Mouse (Mus musculus) embryonic facial prominence, embryonic 14.5 days (tissue): Measurements from ENCODE around the gene 2310039H08Rik. TPM values are rescaled to one million over a fixed set of nuclear protein-coding genes. Genes with fewer than 3 reads are reported as not detected.
A peak's percentile ranks its signal among the peaks of the same experiment; 100 is the strongest.

Experiments used
- ATAC-seq: fragments of 200-750 bp; cut with Nextera tagmentation; 2 replicates; pipeline ENCODE4 v1.8.0; 2017; ENCODE audit warnings: low read depth, moderate number of reproducible peaks, moderate TSS enrichment
- DNase-seq: peaks from one replicate; pipeline ENCODE4 v3.0.0-alpha.2; 2015; ENCODE audit warnings: low spot score
- H3K27ac ChIP-seq: fragments of 300-500 bp; sonication (generic); replicated peaks from 2 replicates; pipeline ENCODE4 v1.5.1; 2014; ENCODE audit warnings: low read depth, mild to moderate bottlenecking, low read length, moderate library complexity
- H3K27me3 ChIP-seq: fragments of 300-500 bp; sonication (generic); replicated peaks from 2 replicates; pipeline ENCODE4 v1.6.1; 2014; ENCODE audit warnings: low read length; ENCODE audit not compliant: control insufficient read depth, insufficient read depth
- H3K36me3 ChIP-seq: fragments of 300-500 bp; sonication (generic); 2 replicates; pipeline ENCODE4 v1.6.1; 2014; ENCODE audit warnings: low read length, mixed read lengths; ENCODE audit not compliant: control insufficient read depth, insufficient read depth
- H3K4me1 ChIP-seq: fragments of 300-500 bp; sonication (generic); 2 replicates; pipeline ENCODE4 v1.6.1; 2014; ENCODE audit warnings: antibody characterized with exemption, low read length; ENCODE audit not compliant: control insufficient read depth, insufficient read depth
- H3K4me2 ChIP-seq: fragments of 300-500 bp; sonication (generic); 2 replicates; pipeline ENCODE4 v1.6.1; 2014; ENCODE audit warnings: low read depth, mild to moderate bottlenecking, low read length, moderate library complexity, mixed read lengths
- H3K4me3 ChIP-seq: fragments of 300-500 bp; sonication (generic); 2 replicates; pipeline ENCODE4 v1.5.1; 2014; ENCODE audit warnings: low read depth, mild to moderate bottlenecking, low read length
- H3K9ac ChIP-seq: fragments of 300-500 bp; sonication (generic); 2 replicates; pipeline ENCODE4 v1.6.1; 2014; ENCODE audit warnings: low read depth, mild to moderate bottlenecking, low read length, moderate library complexity, mixed read lengths
- H3K9me3 ChIP-seq: fragments of 300-500 bp; sonication (generic); 2 replicates; pipeline ENCODE4 v1.6.1; 2016; ENCODE audit warnings: low read length; ENCODE audit not compliant: control insufficient read depth
- WGBS: fragments of 180-500 bp; shearing (Covaris S2); extraction: QIAGEN DNeasy Blood & Tissue Kit; methylation state at CpG from one replicate; pipeline ENCODE4 v1.1.7; 2014; 5-methylcytosine and 5-hydroxymethylcytosine counted together
- polyA plus RNA-seq: library from polyadenylated mRNA; unstranded; fragments of >200 nt; fragmentation: Nextera tagmentation; extraction: Ambion mirVana; gene quantifications from 2 replicates; pipeline ENCODE4 v1.2.1, GENCODE M21; 2014

The 2310039H08Rik gene
- polyA plus RNA-seq, 1 experiment from 2014 or later = 86.2 TPM

GRCm38 (mm10) chr17:46771025-46771424 lies 1.4 kb upstream of the 2310039H08Rik start:
- Histone ChIP-seq H3K4me1 (no peaks in the 10 kb centered on the region), H3K4me2 (no peak overlapping the region), H3K36me3 (peaks cover 16% of the 10 kb centered on the region), H3K27ac (no peak overlapping the region), H3K27me3 (no peaks in the 10 kb centered on the region), H3K9me3 (no peaks in the 10 kb centered on the region), H3K4me3 (no peak overlapping the region), H3K9ac (no peak overlapping the region)
- 77% methylated on average over 4 of the region's 4 CpGs for WGBS
- ATAC-seq (no peak), DNase-seq (no peak)

- peak overlapping the region; percentile 78 for H3K27ac ChIP-seq
- WGBS = 68% methylated on average over 17 of the region's 17 CpGs
- H3K9me3 ChIP-seq = no peaks in the 10 kb centered on the region
- peaks cover 22% of the 10 kb centered on the region for H3K36me3 ChIP-seq
- peak overlapping the region; percentile 84 for H3K4me2 ChIP-seq
- no peaks in the 10 kb centered on the region for H3K27me3 ChIP-seq
- no peaks in the 10 kb centered on the region for H3K4me1 ChIP-seq
- peak overlapping the region; percentile 83 for H3K9ac ChIP-seq
- H3K4me3 ChIP-seq = peak overlapping the region; percentile 88
- no peak for DNase-seq
- ATAC-seq = no peak
These were observed 819 bp upstream of the 2310039H08Rik start for GRCm38 (mm10) chr17:46771616-46772015.

GRCm38 (mm10) chr17:46772038-46772403 lies 414 bp upstream of the 2310039H08Rik start:
- Histone ChIP-seq H3K4me2 (peak overlapping the region; percentile 84), H3K9me3 (no peaks in the 10 kb centered on the region), H3K9ac (peak overlapping the region; percentile 83), H3K4me1 (no peaks in the 10 kb centered on the region), H3K27ac (peak overlapping the region; percentile 78), H3K36me3 (peaks cover 26% of the 10 kb centered on the region), H3K4me3 (peak overlapping the region; percentile 88), H3K27me3 (no peaks in the 10 kb centered on the region)
- peak; percentile 21 for ATAC-seq
- 4% methylated on average over 5 of the region's 5 CpGs for WGBS
- DNase-seq = no peak

GRCm38 (mm10) chr17:46773278-46774130 lies 1.1 kb downstream of the 2310039H08Rik start:
- DNase-seq = peak; percentile 53
- Histone ChIP-seq H3K4me2 (peak overlapping the region; percentile 84), H3K27ac (peak overlapping the region; percentile 78), H3K4me3 (peak overlapping the region; percentile 88), H3K36me3 (peaks cover 41% of the 10 kb centered on the region), H3K9me3 (no peaks in the 10 kb centered on the region), H3K4me1 (no peaks in the 10 kb centered on the region), H3K27me3 (no peaks in the 10 kb centered on the region), H3K9ac (peak overlapping the region; percentile 83)
- WGBS = 7% methylated on average over 19 of the region's 20 CpGs
- peak; percentile 6; the same call in 1 of the 2 replicates for ATAC-seq

- 31% methylated on average over 2 of the region's 2 CpGs for WGBS
- Histone ChIP-seq H3K27ac (no peak overlapping the region), H3K9ac (no peak overlapping the region), H3K27me3 (no peaks in the 10 kb centered on the region), H3K9me3 (no peaks in the 10 kb centered on the region), H3K36me3 (peaks cover 47% of the 10 kb centered on the region), H3K4me2 (peak overlapping the region; percentile 84), H3K4me1 (no peaks in the 10 kb centered on the region), H3K4me3 (0 out of 2 replicates have a peak overlapping the region, but pooled peaks have one; percentile 88)
- ATAC-seq (no peak), DNase-seq (no peak)
These were observed 1.7 kb downstream of the 2310039H08Rik start for GRCm38 (mm10) chr17:46774131-46774472.

GRCm38 (mm10) chr17:46775070-46775469 lies 2.6 kb downstream of the 2310039H08Rik start:
- ATAC-seq = no peak

GRCm38 (mm10) chr17:46776087-46776486 lies 3.7 kb downstream of the 2310039H08Rik start:
- H3K27me3 ChIP-seq = no peaks in the 10 kb centered on the region
- H3K9me3 ChIP-seq = no peaks in the 10 kb centered on the region
- peaks cover 63% of the 10 kb centered on the region for H3K36me3 ChIP-seq
- H3K9ac ChIP-seq = no peak overlapping the region
- no peak overlapping the region for H3K4me2 ChIP-seq
- WGBS = 73% methylated on average over 3 of the region's 3 CpGs
- no peak overlapping the region for H3K27ac ChIP-seq
- no peak for ATAC-seq
- H3K4me1 ChIP-seq = no peaks in the 10 kb centered on the region
- H3K4me3 ChIP-seq = no peak overlapping the region
- no peak for DNase-seq

More at GRCm38 (mm10) chr17:46775070-46775469, 2.6 kb downstream of the 2310039H08Rik start:
- DNase-seq = no peak
- no peaks in the 10 kb centered on the region for H3K4me1 ChIP-seq
- peaks cover 57% of the 10 kb centered on the region for H3K36me3 ChIP-seq
- no peak overlapping the region for H3K4me2 ChIP-seq
- no peak overlapping the region for H3K27ac ChIP-seq
- H3K9me3 ChIP-seq = no peaks in the 10 kb centered on the region
- H3K4me3 ChIP-seq = no peak overlapping the region
- H3K27me3 ChIP-seq = no peaks in the 10 kb centered on the region
- 96% methylated on average over 9 of the region's 9 CpGs for WGBS
- no peak overlapping the region for H3K9ac ChIP-seq

GRCm38 (mm10) chr17:46781876-46782275 lies 9.4 kb downstream of the 2310039H08Rik start:
- 3% methylated on average over 11 of the region's 11 CpGs for WGBS
- peak overlapping the region; percentile 73 for H3K4me2 ChIP-seq
- H3K4me1 ChIP-seq = peaks cover 7% of the 10 kb centered on the region; the same call in 1 of the 2 replicates
- H3K9me3 ChIP-seq = no peaks in the 10 kb centered on the region
- H3K36me3 ChIP-seq = peaks cover 38% of the 10 kb centered on the region
- peak overlapping the region; percentile 87 for H3K27ac ChIP-seq
- peak overlapping the region; percentile 84 for H3K9ac ChIP-seq
- DNase-seq = no peak
- H3K27me3 ChIP-seq = no peaks in the 10 kb centered on the region
- peak overlapping the region; percentile 67 for H3K4me3 ChIP-seq
- ATAC-seq = no peak
